Mouse (Mus musculus): ENCODE measurements around the gene 9330159F19Rik. TPM values are rescaled to one million over a fixed set of nuclear protein-coding genes. Genes with fewer than 3 reads are reported as not detected.
A peak's percentile ranks its signal among the peaks of the same experiment; 100 is the strongest.

Gene 9330159F19Rik
- total RNA-seq (2021), result 10 to 100 TPM; 93.0 to 95.5 TPM
- long read RNA-seq, partial matches to known transcripts, result 0 of 3 reads
- long read RNA-seq, other reads (novel, unspliced or antisense), result 3 of 3 reads

DNA sequence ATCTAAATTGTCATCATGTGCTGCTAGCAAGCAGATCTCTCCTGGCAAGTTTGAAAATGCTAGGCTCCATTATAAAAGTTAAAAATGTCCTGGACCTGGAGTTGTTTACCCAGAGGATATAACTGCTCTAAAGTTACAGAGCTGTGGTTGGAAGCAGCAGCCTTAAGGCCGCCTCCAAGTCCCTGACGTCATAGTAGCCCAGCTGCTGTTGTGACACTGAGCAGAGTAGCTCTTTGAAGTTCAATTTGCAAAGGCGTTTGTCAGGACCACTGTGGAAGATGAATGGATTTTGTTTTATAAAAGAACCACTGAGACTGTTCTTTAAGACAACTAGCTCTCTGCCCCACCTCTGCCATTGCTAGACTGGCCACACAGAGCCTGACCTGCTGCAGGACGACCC is at the start of gene 9330159F19Rik:
Gene 9330159F19Rik, plus strand, starts transcription at position 154 of the 400 bp plus-strand sequence.
- peak; percentile 34 for DNase-seq (ENCODE audit: low spot score in 2 of 2)

DNA sequence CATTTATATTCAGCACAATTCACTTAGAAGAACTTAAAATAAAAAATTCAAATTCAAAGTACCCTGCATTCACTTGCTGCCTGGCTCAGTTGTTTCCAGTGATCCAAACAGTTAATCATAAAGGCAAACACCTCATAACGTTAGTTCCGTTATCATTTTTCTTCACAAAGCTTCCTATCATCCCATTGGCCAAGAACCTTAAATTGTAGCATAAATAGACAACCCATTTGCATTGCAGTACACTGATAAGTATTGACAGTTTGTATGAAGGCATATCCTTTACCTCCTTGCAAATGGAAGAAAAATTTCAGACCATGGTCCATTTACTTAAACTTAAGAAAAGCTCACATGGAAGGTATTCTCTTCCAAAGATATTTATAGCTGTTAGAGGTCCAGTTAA is 49.7 kb upstream of the 9330159F19Rik start:
- DNase-seq (ENCODE audit: low spot score in 2 of 2), result no peak

DNA sequence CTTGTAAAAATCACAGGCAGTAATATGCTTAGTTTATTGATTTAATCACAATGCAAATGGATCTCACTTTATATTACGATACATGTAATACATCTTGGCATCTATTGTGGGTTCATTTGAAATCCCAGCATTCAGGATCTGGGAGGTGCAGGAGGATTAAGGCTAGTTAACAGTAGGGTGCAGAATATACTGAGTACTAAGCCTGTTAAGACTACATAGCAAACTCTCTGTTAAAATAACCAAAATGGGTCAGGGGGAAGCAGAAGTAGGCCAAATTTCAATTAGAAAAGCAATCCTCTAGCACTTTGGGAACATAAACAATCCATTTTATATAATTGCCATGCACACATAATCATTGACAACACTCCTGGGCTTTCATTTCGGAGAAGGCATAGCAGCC is 37.6 kb upstream of the 9330159F19Rik start:
- no peak for DNase-seq (ENCODE audit: low spot score in 2 of 2)

DNA sequence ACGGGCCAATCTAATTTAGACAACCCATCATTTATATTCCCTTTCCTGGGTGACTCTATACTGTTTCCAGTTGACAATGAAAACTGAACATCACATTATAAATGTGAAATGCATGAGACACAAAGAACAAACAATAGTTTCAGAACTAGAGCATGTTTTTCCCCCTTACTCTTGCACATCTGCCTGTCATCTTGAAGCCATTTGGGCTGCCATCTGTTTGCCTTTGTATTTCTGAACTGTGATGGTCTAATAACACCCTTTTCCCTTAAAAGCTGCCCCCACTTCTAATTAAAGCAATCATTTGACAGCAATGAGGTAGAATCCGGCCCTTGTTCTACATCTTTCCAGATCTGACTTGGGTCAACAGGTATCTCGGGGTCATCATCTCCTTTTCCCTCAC is 35.8 kb upstream of the 9330159F19Rik start:
- DNase-seq (ENCODE audit: low spot score in 2 of 2), result no peak

DNA sequence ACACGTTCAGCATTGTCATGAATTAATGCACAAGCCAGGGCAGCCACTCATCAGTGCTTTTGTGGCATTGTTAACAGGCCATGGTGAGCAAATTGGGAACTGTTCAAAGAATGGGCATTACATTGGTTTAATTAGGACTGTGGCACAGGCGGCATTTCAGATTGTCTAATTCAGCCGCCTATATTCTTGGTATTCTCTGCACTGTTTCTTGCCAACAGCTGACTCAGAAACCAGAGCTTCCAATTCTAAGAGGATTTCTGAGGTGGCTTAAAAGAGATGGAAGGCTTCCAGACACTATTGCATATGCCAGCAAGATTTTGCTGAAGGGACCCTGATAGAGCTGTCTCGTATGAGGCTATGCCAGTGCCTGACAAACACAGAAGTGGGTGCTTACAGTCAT is 34.5 kb upstream of the 9330159F19Rik start:
- no peak for DNase-seq (ENCODE audit: low spot score in 2 of 2)

DNA sequence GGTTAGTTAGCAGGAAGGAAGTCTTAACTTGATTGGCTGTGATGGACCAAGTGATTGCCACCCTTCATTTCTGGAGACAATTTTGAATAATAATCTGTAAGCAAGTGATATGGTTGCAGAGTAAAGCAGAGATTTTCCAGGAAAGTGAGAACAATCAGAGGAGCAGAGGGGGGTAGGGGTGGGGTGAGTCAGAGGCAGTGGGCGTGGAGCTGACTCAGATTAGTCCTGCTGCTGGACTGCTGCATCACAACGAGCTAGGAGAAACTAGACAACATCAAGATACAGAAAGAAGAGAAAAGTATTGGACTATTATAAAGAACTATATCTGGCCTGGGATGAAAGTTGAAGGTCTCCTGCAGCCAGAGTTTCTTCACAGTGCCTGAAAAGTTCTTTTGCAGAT is 33.4 kb upstream of the 9330159F19Rik start:
- no peak for DNase-seq (ENCODE audit: low spot score in 2 of 2)

DNA sequence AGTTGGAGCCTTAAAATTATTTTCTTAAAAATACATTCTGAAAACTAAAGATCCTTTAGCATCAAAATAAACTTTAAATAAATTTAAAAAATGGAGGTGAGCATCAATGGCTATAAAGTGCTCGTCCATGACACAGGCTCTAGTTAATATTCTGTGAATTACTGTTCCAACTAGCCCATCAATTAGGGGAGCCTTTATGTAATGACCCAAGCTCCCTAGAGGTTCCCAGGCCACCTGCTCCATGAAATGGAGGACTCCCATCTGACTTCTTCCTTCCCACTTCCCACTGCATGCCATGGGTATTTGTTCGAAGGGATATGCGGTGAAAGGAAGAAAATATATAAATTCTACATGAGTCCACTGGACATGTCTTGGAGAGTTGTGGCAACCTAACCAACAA is 31.2 kb upstream of the 9330159F19Rik start:
- no peak for DNase-seq (ENCODE audit: low spot score in 2 of 2)

DNA sequence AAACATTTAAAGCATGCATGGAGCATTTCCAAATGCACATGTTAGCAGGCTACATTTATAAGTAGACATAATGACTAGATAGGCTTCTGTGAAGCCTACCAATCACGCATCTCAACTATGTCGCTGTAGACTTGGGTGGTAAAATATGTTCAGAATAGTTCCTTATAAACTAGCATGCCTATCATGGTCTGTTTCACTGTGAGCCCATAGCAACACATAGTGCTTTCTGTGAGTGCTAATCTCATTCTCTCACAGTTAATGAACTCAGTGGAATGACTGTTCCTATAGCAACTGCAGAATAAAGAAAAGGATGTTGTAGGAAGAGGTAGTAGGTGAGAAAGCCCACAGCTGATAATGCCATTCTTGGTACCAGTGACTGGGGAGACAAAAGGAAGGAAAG is 30.4 kb upstream of the 9330159F19Rik start:
- no peak for DNase-seq (ENCODE audit: low spot score in 2 of 2)

DNA sequence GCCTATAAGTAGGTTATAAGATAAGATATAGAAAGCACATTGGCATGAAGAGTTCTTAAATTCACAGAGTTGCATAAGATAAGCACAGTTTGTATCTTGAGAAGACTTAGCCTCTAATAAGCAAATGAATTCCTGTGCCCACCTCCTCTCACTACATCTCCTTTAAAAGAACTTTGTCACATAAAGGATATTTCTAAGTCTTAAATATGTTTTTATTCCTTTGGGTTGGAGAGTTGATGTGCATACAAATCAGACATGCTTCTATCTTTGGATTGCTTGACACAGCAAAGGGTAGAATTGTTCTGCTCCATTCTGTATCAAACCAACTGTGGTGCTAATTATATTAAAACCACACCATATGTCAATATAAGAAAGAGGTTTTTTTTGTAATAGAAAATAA is 17.6 kb upstream of the 9330159F19Rik start:
- DNase-seq (ENCODE audit: low spot score in 2 of 2), result no peak

DNA sequence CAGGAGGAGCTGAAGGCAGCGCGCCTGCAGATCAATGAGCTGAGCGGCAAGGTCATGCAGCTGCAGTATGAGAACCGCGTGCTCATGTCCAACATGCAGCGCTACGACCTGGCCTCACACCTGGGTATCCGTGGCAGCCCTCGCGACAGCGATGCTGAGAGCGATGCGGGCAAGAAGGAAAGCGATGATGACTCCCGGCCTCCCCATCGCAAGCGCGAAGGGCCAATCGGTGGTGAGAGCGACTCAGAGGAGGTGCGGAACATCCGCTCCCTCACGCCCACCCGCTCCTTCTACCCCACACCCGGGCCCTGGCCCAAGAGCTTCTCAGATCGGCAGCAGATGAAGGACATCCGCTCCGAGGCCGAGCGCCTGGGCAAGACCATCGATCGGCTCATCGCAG is 14.6 kb upstream of the 9330159F19Rik start:
- DNase-seq (ENCODE audit: low spot score in 2 of 2), result no peak

DNA sequence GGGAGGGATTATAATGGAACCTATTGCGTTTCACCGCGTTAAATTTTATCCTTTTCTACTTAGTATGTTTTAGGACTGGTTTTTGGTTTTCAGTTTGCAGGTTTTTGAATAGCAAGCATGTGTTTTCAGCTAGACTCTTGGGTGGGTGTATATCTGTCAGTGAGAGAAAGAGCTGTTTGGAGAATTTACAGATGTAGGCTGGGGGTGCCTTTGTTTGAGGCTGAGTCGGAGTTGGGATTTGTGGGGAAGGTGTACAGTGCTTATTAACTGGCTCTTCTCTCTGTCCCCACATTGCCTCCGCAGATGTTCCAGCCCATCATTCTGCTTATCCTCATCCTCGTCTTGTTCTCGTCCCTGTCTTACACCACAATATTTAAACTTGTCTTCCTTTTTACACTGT is 12.8 kb upstream of the 9330159F19Rik start, which contains the start of gene Gm49353:
Gene Gm49353, plus strand, starts transcription at position 313 of the 400 bp plus-strand sequence.
- DNase-seq (ENCODE audit: low spot score in 2 of 2), result no peak

DNA sequence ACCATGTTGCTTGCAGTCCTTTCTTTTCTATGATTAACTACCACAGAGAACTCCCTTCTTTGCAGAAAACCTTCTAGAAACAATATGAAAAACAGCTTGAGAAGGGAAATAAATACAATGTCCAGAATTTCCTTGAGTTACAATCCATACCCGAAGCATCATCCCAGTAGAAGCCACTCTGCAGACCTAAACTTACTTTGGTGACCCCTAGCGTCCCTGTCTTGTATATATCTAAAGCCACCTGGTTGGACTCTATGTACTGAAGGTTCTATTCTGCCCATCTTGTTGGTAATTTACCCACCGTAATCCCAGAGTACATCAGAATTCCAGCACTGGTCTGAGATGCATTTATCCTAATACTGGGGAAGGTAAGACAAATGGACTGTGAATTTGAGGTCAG is 11.6 kb upstream of the 9330159F19Rik start:
- DNase-seq (ENCODE audit: low spot score in 2 of 2), result no peak

DNA sequence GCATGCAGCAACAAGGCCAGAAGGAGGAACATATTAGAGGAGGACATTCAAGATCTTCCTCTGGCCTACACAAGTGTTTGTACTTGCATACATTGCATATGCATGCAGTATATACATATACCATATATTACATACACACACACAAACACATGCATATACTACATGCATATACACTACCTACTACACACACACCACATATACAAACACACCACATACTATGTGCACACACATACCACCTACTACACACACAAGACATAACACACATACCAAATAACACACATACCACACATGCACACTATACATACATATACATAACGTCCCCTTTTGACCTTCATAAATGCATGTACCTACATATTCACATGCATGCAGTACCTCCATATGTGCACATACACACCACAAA is 10.8 kb upstream of the 9330159F19Rik start:
- DNase-seq (ENCODE audit: low spot score in 2 of 2), result no peak

DNA sequence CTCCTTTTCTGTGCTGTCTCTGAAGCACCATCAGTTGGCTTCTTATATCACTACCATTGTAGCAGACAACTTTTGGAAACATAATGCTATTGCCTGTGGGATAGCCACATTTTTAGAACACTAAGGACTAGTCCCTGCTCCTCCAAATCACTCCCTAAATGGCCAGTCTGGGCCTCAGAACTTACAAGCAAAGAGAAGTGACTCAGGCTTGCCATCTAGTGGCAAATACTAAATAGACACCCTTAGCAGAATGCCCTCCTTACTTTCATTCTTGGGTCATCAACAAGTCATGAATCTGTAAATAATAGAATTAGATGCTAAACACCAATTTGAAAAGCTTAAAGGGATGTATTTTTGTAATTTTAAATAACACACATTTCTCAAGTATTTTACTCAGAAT is 4.7 kb upstream of the 9330159F19Rik start:
- no peak for DNase-seq (ENCODE audit: low spot score in 2 of 2)

DNA sequence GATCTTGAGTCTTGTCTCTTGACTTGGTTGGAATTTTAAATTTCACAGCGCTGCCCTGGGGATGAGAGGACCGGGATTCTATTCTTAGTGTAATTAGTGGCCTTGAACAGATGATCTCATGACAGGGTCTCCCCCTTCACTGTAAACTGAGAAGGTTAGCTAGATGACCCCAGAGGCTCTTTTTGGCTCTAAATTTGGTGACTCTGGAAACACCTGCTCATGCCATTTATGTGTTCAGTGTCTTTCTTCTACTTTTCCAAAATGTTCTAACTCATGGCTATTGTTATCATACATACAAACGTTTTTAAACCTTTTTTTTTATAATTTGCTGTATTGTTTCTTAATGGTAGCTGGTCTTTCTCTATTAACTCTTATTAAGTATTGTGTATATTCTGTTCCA is 2.7 kb upstream of the 9330159F19Rik start:
- no peak for DNase-seq (ENCODE audit: low spot score in 2 of 2)

DNA sequence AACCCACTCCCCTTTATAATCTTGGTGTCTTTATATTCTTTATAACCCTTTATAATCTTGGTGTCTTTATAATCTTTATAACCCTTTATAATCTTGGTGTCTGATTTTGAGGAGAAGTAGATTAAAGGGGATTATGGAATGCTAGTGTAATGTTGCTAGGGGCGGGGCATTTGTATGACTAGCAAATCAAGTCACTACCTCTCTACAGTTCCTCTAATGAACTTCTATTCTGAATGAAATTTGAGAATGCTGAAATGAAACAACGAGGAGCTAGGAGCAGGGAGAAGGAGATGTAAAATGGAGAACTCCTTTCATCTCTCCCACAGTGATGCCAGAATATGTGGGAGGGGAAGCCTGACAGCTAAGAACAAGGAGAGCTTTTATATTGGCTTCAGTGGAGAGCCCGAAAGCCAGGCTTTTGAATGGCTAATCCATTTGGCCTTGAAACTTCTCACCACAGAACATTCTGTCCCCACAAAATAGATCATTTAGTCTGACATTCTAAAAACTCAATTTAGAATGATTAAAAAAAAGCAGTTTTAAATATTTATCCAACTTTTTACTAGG is 2.2 kb downstream of the 9330159F19Rik start:
- DNase-seq (ENCODE audit: low spot score in 2 of 2), result no peak

DNA sequence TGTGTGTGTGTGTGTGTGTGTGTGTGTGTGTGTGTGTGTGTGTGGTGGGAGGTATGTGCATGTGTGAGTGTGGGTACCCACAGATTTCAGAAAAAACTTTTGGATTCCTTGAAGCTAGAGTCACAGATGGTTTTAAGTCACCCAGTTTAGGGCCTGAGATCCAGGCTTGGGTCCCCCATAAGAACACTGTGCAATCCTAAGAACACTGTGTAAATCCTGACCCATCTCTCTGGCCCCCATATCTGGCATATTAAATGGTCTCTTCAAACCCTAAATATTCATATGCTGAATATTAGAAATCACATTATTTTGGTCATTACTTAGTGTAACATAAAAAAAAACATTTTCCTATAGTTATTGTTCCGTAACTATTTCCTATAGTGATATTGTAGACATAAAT is 5.6 kb downstream of the 9330159F19Rik start:
- DNase-seq (ENCODE audit: low spot score in 2 of 2), result no peak

DNA sequence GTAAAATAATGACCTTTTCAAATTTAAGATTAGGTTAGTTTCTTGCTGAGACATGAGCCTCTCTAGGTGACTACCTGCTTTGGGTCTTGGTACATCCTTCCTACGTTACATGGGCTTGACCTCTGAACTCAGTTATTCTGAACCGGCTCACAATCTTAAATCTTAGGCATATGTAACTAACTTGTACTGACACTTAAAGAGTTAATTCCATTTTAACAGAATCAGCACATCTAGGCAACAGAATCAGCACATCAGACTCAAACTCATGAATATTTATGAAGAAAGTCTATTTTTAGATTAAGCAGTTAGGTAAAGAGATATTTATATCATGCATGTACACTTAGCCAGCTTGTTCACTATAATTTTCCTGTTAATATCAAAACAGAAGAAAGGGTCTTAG is 6.0 kb downstream of the 9330159F19Rik start:
- DNase-seq (ENCODE audit: low spot score in 2 of 2), result no peak

DNA sequence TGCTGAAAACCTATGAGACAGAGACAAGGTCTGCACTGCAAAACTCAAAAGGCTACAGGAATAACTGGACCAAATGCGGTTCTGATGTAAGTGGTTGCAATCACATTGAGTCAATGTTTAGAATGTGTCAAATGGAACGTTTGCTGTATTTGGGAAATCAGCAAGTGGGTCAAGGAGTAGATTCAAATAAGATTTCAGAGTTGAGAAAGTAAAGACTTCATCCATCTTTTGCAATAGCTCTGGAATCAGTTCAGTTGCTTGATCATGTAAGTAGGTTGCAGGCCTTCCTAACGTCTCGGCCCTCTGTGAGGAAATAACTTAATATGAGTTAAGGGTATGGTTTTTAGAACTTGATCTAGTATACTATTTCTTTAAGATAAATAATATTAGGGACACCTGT is 13.9 kb downstream of the 9330159F19Rik start:
- DNase-seq (ENCODE audit: low spot score in 2 of 2), result no peak

DNA sequence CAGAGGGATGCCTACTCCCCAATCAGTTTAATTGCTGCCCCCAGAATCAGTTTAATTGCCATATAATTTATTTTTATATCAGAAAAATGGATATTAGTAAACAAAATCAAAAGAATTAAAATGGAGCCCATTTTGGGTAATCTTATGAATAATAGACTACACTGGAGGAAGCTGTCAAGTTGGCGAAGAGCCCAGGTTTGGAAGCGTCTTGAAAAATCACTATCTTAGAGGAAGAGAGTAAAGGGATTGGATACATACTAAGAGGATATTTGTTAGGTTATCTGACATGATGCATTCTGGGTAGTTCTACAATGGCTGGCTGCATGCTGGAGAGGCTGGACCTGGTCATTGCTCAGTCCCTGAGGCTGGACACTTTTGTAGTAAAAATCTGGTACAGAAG is 19.8 kb downstream of the 9330159F19Rik start:
- DNase-seq (ENCODE audit: low spot score in 2 of 2), result no peak
